Mouse (Mus musculus): ENCODE results near the gene Acadvl. TPM values are rescaled to one million over a fixed set of nuclear protein-coding genes. Genes with fewer than 3 reads are reported as not detected.

Acadvl gene
- 87.7 TPM for polyA plus RNA-seq (2017; shearing (Covaris generic))

DNA sequence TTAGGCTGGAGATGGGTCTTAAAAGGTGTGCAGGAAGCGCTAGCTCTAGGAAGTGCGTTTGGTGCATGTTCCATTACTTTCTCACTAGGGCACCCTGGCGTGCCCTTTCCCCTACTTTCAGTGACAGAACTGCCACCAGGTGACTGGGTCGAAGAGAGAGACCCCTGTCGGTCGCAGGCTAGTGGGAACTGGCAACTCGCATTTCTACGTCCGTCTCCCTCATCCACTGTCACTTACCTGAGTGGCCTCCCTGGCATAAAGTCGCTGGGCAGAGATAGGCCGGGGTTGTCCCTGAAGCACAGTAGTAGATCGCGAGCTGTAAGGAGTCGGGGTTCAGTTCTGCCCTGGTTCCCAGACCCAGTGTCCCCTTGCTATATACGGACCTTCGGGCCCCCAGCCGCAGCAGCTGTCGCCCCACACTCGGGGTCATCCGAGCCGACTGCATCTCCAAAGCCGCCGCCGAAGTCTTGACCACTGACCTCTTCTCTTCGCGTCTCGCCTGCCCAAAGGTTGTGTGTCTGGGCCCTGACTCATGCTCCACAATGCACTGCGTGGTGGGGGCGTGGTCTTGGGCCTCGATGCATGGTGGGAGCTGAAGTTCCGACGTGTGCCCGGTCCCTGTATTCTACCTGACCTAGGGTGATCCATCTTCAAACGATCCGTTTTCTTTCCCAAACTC lies at the start of gene Acadvl:
Gene Acadvl (minus strand): TSS at position 532 of the 679 bp plus-strand sequence.

GRCm38 (mm10) chr11:70053898-70054570 lies 38.8 kb upstream of the Acadvl start, which contains the start of gene Asgr1:
Gene Asgr1 (plus strand): TSS chr11:70054085.

DNA sequence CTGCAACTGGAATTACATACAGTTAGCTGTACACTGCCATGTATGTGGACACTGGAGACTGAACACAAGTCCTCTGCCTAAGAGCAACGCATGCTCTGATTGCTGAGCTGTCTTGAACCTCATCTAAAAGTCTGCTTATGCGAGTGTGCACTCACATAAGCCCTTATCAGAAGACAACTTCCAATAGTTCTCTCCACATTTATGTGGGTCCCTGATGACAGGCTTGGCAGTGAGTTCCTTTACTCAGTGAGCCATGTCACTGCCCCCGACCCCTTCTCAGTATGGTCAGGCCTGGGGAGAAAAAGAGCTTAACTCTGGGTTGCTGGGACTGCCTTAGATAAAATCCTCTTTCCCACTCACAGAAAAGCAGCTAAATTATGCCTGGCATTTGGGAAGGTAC lies 1.5 kb upstream of the Acadvl start, which contains the start of gene Dlg4:
Gene Dlg4 (plus strand): TSS at position 274 of the 400 bp plus-strand sequence.

DNA sequence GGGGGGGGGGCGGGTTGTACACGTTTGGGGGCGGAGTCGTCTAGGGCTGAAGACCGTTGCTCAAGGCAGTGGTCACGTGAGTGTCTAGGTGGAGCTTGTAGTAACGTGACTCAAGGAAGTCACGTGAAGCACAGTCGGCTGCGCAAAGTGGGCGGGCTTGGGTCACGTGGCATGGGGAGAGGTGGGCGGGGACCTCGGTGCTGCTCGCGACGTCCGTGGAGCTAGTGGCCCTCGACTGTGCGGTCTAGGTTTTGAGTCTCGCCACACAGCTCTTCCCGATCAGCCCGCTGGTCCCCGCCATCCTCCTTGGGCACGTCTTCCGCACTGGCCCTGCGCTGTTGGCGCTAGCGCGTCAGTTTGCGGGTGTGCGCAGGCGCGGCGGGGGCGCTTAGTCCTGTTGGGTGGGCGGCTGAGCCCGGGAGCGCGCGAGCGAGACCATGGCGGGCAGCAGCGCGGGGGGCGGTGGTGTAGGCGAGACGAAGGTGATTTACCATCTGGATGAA lies 14.8 kb downstream of the Acadvl start, which contains the start of gene Dvl2:
Gene Dvl2 (plus strand): TSS at position 200 of the 503 bp plus-strand sequence.

GRCm38 (mm10) chr11:69995391-69995960 lies 19.7 kb downstream of the Acadvl start, which contains the start of gene Phf23:
Gene Phf23 (plus strand): TSS chr11:69995777.

GRCm38 (mm10) chr11:69990850-69991691 lies 24.1 kb downstream of the Acadvl start, which contains the start of gene Gabarap:
Gene Gabarap (plus strand): TSS chr11:69991143.

DNA sequence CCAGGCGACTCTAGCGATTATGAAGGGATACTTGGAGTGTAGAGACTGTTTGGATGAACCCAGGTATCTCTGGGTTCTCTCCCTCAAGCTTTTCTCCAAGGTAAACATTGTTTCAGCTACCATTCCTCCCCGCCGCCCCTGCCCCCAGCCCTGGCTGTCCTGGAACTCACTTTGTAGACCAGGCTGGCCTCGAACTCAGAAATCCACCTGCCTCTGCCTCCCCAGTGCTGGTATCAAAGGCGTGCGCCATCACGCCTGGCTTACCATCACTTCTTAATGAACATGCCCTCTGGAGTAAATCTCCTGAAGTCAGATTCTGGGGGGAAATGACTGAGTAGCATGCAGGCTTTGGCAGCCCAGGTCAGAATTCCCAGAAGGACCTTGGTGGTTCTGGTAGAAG lies 33.0 kb downstream of the Acadvl start, which contains the start of gene Elp5:
Gene Elp5 (minus strand): TSS at position 293 of the 400 bp plus-strand sequence.

GRCm38 (mm10) chr11:69981141-69981762 lies 34.0 kb downstream of the Acadvl start, which contains the start of gene Ctdnep1:
Gene Ctdnep1 (plus strand): TSS chr11:69981156.

GRCm38 (mm10) chr11:69964650-69965270 lies 50.5 kb downstream of the Acadvl start, which contains the start of gene Cldn7:
Gene Cldn7 (plus strand): TSS chr11:69964779.

Other genes with a start within 250 kb of the Acadvl start
- 8.0 TPM for gene Zbtb4, start 249.5 kb downstream of the Acadvl start, polyA plus RNA-seq (2017; shearing (Covaris generic))
- 2.2 TPM for gene Chrnb1, start 219.5 kb downstream of the Acadvl start, polyA plus RNA-seq (2017; shearing (Covaris generic))
- not detected for gene Fgf11, start 213.6 kb downstream of the Acadvl start, polyA plus RNA-seq (2017; shearing (Covaris generic))
- not detected for gene Tmem102, start 209.8 kb downstream of the Acadvl start, polyA plus RNA-seq (2017; shearing (Covaris generic))
- not detected for gene Gm39566, start 200.1 kb downstream of the Acadvl start, polyA plus RNA-seq (2017; shearing (Covaris generic))
- not detected for gene Spem2, start 196.9 kb downstream of the Acadvl start, polyA plus RNA-seq (2017; shearing (Covaris generic))
- gene Spem1, start 193.2 kb downstream of the Acadvl start, polyA plus RNA-seq (2017; shearing (Covaris generic)) = not detected
- 0.09 TPM for gene Nlgn2, start 177.6 kb downstream of the Acadvl start, polyA plus RNA-seq (2017; shearing (Covaris generic))
- 27.8 TPM for gene Tmem256, start 176.9 kb downstream of the Acadvl start, polyA plus RNA-seq (2017; shearing (Covaris generic))
- 18.0 TPM for gene Plscr3, start 169.0 kb downstream of the Acadvl start, polyA plus RNA-seq (2017; shearing (Covaris generic))
- not detected for gene Tnk1, start 156.7 kb downstream of the Acadvl start, polyA plus RNA-seq (2017; shearing (Covaris generic))
- not detected for gene Tmem95, start 137.4 kb downstream of the Acadvl start, polyA plus RNA-seq (2017; shearing (Covaris generic))
- 0.51 TPM for gene Kctd11, start 134.0 kb downstream of the Acadvl start, polyA plus RNA-seq (2017; shearing (Covaris generic))
- 615 TPM for gene Acap1, start 119.9 kb downstream of the Acadvl start, polyA plus RNA-seq (2017; shearing (Covaris generic))
- 2.6 TPM for gene 2810408A11Rik, start 114.4 kb downstream of the Acadvl start, polyA plus RNA-seq (2017; shearing (Covaris generic))
- gene Neurl4, start 114.3 kb downstream of the Acadvl start, polyA plus RNA-seq (2017; shearing (Covaris generic)) = 7.7 TPM
- 253 TPM for gene Gps2, start 101.5 kb downstream of the Acadvl start, polyA plus RNA-seq (2017; shearing (Covaris generic))
- 965 TPM for gene Eif5a, start 93.5 kb downstream of the Acadvl start, polyA plus RNA-seq (2017; shearing (Covaris generic))
- not detected for gene Ybx2, start 79.6 kb downstream of the Acadvl start, polyA plus RNA-seq (2017; shearing (Covaris generic))
- gene Slc2a4, start 67.2 kb downstream of the Acadvl start, polyA plus RNA-seq (2017; shearing (Covaris generic)) = not detected
- not detected for gene Cldn7, start 50.6 kb downstream of the Acadvl start, polyA plus RNA-seq (2017; shearing (Covaris generic))
- gene Ctdnep1, start 34.3 kb downstream of the Acadvl start, polyA plus RNA-seq (2017; shearing (Covaris generic)) = 31.4 TPM
- gene Elp5, start 32.9 kb downstream of the Acadvl start, polyA plus RNA-seq (2017; shearing (Covaris generic)) = 47.8 TPM
- gene Gabarap, start 24.3 kb downstream of the Acadvl start, polyA plus RNA-seq (2017; shearing (Covaris generic)) = 310 TPM
- 49.5 TPM for gene Phf23, start 19.6 kb downstream of the Acadvl start, polyA plus RNA-seq (2017; shearing (Covaris generic))
- gene Dvl2, start 14.8 kb downstream of the Acadvl start, polyA plus RNA-seq (2017; shearing (Covaris generic)) = 27.2 TPM
- gene Dlg4, start 1.5 kb upstream of the Acadvl start, polyA plus RNA-seq (2017; shearing (Covaris generic)) = 2.4 TPM
- not detected for gene Asgr1, start 38.7 kb upstream of the Acadvl start, polyA plus RNA-seq (2017; shearing (Covaris generic))
- gene Asgr2, start 77.2 kb upstream of the Acadvl start, polyA plus RNA-seq (2017; shearing (Covaris generic)) = not detected
- gene Mgl2, start 114.9 kb upstream of the Acadvl start, polyA plus RNA-seq (2017; shearing (Covaris generic)) = not detected
- gene Clec10a, start 140.8 kb upstream of the Acadvl start, polyA plus RNA-seq (2017; shearing (Covaris generic)) = not detected
- gene Slc16a11, start 197.3 kb upstream of the Acadvl start, polyA plus RNA-seq (2017; shearing (Covaris generic)) = 0.19 TPM
- 1.00 TPM for gene Slc16a13, start 205.7 kb upstream of the Acadvl start, polyA plus RNA-seq (2017; shearing (Covaris generic))
- gene Bcl6b, start 214.4 kb upstream of the Acadvl start, polyA plus RNA-seq (2017; shearing (Covaris generic)) = not detected
- gene 0610010K14Rik, start 222.5 kb upstream of the Acadvl start, polyA plus RNA-seq (2017; shearing (Covaris generic)) = 100 TPM
- 3.2 TPM for gene Gm21988, start 224.4 kb upstream of the Acadvl start, polyA plus RNA-seq (2017; shearing (Covaris generic))
- gene Rnasek, start 224.4 kb upstream of the Acadvl start, polyA plus RNA-seq (2017; shearing (Covaris generic)) = 214 TPM
- not detected for gene Alox12, start 239.9 kb upstream of the Acadvl start, polyA plus RNA-seq (2017; shearing (Covaris generic))